Mouse (Mus musculus): Measurements from ENCODE around the gene Tfcp2. TPM values are rescaled to one million over a fixed set of nuclear protein-coding genes. Genes with fewer than 3 reads are reported as not detected.
"Not testable (repeated sequence)": the region's sequence is repeated elsewhere in the genome, so short reads cannot be mapped to it uniquely, and the experiment has no call there.

Tfcp2 gene
- polyA plus RNA-seq, 1 experiment from 2014 or later = 3.5 TPM

DNA sequence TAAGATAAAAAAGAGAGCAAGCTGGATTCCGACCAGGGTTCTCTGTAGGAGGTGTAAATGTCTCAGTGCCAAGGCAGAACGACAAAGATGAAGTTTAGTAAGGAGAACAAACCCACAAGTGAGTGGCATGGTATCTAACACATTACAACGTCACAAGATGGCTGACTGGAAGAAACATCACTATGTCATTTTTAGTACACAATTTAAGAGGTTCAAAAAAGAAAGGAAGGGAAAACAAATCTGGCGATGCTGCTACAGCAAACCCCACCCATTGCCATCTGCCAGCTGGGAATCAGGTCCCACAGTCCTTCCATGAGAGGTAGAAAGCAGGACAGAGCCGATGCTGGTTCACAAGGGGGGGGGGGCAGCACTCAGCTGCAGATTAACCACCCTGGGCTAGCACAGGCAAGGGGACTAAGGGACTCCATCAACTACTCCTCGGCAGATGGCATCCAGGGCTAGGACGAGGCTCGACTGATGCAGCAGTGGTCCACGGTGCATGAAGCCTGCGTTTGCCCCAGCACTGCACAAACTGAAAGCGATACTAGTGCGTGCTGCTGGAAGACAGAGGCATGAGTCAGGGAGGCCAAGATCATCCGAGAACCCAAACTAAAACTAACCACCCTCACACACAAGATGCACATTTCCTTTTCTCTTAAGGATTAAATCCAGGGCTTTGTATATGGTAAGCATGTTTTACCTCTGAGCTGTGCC is 43.2 kb downstream of the Tfcp2 start:
- H3K9ac ChIP-seq (ENCODE audit: low read depth, low read length) = no peak overlapping the region

DNA sequence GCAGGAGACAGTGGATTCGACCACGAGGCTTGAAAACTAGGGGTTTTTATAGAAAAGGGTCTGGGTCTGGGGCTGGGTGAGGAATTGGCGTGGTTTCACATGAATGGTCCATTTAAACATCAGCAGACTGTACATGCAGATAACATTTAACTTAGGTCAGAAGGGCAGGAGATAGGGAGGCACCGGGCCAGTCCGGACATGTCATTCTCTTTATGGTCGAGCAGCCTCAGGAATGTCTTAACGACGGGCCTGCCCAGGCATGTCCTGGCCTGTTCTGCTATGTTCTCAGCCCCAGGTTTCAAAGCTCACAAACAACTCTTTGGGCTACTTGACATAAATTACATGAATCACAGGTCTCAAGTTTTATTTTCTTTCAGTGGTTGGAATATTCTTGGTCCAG is 52.3 kb downstream of the Tfcp2 start:
- not testable (repeated sequence) for ATAC-seq (ENCODE audit: low read depth); H3K4me2 ChIP-seq (ENCODE audit: low read depth, low read length); H3K4me3 ChIP-seq (ENCODE audit: low read depth, low read length); H3K36me3 ChIP-seq (ENCODE audit: control insufficient read depth, insufficient read depth); H3K9ac ChIP-seq (ENCODE audit: low read depth, low read length); H3K4me1 ChIP-seq (ENCODE audit: control insufficient read depth, low read depth, low read length); H3K27ac ChIP-seq (ENCODE audit: low read length); H3K9me3 ChIP-seq (replicated peaks; ENCODE audit: control insufficient read depth, low read length); H3K27me3 ChIP-seq (ENCODE audit: control insufficient read depth, insufficient read depth, low read depth, low read length)
- WGBS (ENCODE audit: insufficient replicate concordance) = 73% methylated on average over 8 of the region's 8 CpGs

More for the DNA sequence above, 43.2 kb downstream of the Tfcp2 start:
- Histone ChIP-seq H3K4me3 (ENCODE audit: low read depth, low read length) (no peak overlapping the region), H3K27ac (ENCODE audit: low read length) (no peak overlapping the region), H3K36me3 (ENCODE audit: control insufficient read depth, insufficient read depth) (no peaks in the 10 kb centered on the region), H3K9me3 (replicated peaks; ENCODE audit: control insufficient read depth, low read length) (no peaks in the 10 kb centered on the region), H3K27me3 (ENCODE audit: control insufficient read depth, insufficient read depth, low read depth, low read length) (no peaks in the 10 kb centered on the region), H3K4me2 (ENCODE audit: low read depth, low read length) (no peak overlapping the region), H3K4me1 (ENCODE audit: control insufficient read depth, low read depth, low read length) (no peaks in the 10 kb centered on the region)
- ATAC-seq (ENCODE audit: low read depth) = no peak
- 73% methylated on average over 13 of the region's 13 CpGs for WGBS (ENCODE audit: insufficient replicate concordance)

DNA sequence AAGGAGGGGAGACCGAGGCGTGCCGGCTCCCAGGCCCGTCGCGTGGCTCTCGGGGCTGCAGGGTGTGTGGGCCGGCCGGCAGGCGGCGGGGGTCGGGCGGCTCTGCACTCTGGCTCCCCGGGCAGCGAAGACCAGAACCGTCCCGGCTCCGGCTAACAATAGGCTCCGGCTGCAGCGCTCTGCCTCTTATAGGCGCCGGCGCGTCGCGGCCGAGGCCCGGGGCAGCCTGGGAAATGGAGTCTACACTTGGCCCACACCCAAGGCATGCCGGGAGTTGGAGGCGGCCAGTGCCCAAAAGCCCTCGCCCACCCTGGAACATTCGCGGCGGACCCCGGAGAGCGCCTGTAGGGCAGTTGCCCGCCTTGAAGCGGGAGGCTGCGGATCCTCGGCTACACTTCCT is 56.7 kb downstream of the Tfcp2 start, which contains the start of gene Csrnp2:
Gene Csrnp2 (minus strand): TSS at position 387 of the 400 bp plus-strand sequence.
- Histone ChIP-seq H3K9me3 (replicated peaks; ENCODE audit: control insufficient read depth, low read length) (no peaks in the 10 kb centered on the region), H3K27me3 (ENCODE audit: control insufficient read depth, insufficient read depth, low read depth, low read length) (peaks cover 9% of the 10 kb centered on the region), H3K36me3 (ENCODE audit: control insufficient read depth, insufficient read depth) (no peaks in the 10 kb centered on the region), H3K9ac (ENCODE audit: low read depth, low read length) (peak within 1 kb of the TSS; percentile 81), H3K4me2 (ENCODE audit: low read depth, low read length) (peak within 1 kb of the TSS; percentile 99), H3K4me1 (ENCODE audit: control insufficient read depth, low read depth, low read length) (peaks cover 4% of the 10 kb centered on the region), H3K4me3 (ENCODE audit: low read depth, low read length) (peak within 1 kb of the TSS; percentile 74), H3K27ac (ENCODE audit: low read length) (no peak within 1 kb of the TSS)
- peak; percentile 94 for ATAC-seq (ENCODE audit: low read depth)
- WGBS (ENCODE audit: insufficient replicate concordance) = under 1% methylated on average over 35 of the region's 40 CpGs

DNA sequence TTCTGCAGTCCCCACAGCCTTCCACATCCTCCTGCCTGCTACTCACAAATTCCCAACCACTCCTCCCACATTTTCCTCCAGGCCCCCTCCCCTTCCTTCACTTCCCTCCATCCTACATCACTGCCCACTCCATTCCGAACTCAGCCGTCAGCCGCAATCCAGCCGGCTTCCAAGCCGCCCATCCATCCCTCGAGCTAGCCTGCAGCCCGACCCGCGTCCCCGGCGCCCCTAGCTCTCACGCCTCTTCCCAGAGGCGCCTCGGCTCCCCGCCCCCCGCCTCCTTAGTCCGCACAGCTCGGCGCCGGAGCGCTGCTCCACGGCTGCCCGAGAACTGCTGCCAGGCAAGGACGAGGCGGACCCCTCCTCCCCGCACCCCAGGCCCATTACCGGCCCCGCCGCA is 57.2 kb downstream of the Tfcp2 start:
- no peak overlapping the region for H3K27ac ChIP-seq (ENCODE audit: low read length)
- under 1% methylated on average over 28 of the region's 29 CpGs for WGBS (ENCODE audit: insufficient replicate concordance)
- peaks cover 4% of the 10 kb centered on the region for H3K4me1 ChIP-seq (ENCODE audit: control insufficient read depth, low read depth, low read length)
- no peaks in the 10 kb centered on the region for H3K9me3 ChIP-seq (replicated peaks; ENCODE audit: control insufficient read depth, low read length)
- peak overlapping the region; percentile 81 for H3K9ac ChIP-seq (ENCODE audit: low read depth, low read length)
- peak overlapping the region; percentile 99 for H3K4me2 ChIP-seq (ENCODE audit: low read depth, low read length)
- ATAC-seq (ENCODE audit: low read depth) = peak; percentile 55
- H3K4me3 ChIP-seq (ENCODE audit: low read depth, low read length) = peak overlapping the region; percentile 74
- peaks cover 9% of the 10 kb centered on the region for H3K27me3 ChIP-seq (ENCODE audit: control insufficient read depth, insufficient read depth, low read depth, low read length)
- no peaks in the 10 kb centered on the region for H3K36me3 ChIP-seq (ENCODE audit: control insufficient read depth, insufficient read depth)

DNA sequence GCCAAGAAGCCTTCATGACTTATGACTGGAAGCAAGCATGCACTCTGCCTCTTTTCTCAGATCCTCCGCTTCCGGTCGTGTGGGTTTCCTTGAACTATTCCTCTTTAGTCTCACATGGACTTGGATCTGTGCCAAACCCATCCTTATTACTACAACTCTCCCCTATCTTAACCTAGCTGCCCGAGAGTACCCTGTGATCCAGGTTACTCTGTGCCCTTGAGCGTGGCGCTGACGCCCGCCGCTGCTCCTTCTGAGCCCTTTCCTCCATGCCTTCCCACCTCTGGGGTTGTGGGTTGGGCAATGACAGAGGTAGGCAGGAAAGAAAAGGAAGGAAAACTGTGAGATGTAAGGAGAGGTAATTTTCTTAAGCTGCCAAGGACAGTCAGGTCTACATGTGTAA is 59.8 kb downstream of the Tfcp2 start:
- Histone ChIP-seq H3K27me3 (ENCODE audit: control insufficient read depth, insufficient read depth, low read depth, low read length) (peaks cover 9% of the 10 kb centered on the region), H3K27ac (ENCODE audit: low read length) (no peak overlapping the region), H3K4me3 (ENCODE audit: low read depth, low read length) (no peak overlapping the region), H3K9ac (ENCODE audit: low read depth, low read length) (no peak overlapping the region), H3K4me1 (ENCODE audit: control insufficient read depth, low read depth, low read length) (peaks cover 4% of the 10 kb centered on the region), H3K4me2 (ENCODE audit: low read depth, low read length) (no peak overlapping the region), H3K9me3 (replicated peaks; ENCODE audit: control insufficient read depth, low read length) (no peaks in the 10 kb centered on the region), H3K36me3 (ENCODE audit: control insufficient read depth, insufficient read depth) (no peaks in the 10 kb centered on the region)
- no peak for ATAC-seq (ENCODE audit: low read depth)
- WGBS (ENCODE audit: insufficient replicate concordance) = 75% methylated on average over 9 of the region's 9 CpGs

DNA sequence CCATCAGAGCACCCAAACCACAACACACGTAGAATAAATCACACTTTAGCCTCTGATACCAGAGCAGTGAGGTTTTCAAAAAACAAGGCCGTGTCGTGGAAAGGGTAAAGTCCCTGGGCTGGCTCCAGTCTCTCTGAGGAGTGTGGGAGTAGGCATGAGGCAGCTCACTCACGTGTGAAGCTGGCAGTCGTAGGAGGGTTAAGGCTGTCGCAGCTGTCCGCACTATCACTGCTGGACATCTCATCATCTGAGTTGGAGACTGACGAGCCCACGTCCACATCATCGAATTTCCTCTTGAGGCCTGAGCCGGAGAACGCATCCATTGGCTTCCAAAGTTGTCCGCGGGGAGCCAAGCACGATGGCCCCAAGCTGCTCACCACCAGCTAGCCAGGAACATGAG is 62.5 kb downstream of the Tfcp2 start:
- 72% methylated on average over 15 of the region's 15 CpGs for WGBS (ENCODE audit: insufficient replicate concordance)
- Histone ChIP-seq H3K4me3 (ENCODE audit: low read depth, low read length) (no peak overlapping the region), H3K27me3 (ENCODE audit: control insufficient read depth, insufficient read depth, low read depth, low read length) (peaks cover 6% of the 10 kb centered on the region)

DNA sequence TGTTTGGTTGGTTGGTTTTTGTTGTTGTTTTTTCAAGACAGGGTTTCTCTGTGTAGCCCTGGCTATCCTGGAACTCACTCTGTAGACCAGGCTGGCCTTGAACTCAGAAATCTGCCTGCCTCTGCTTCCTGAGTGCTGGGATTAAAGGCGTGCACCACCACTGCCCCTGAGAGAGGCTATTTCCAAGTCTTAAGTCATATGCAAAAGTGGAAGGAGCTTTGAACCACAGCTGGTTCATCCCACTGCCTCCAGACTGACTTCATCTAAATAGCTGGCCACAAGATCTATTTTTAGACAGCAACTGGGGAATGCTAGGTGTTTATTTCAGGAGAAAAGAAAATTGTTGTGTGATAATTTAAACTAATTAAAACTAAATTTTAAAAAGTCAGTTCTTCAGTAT is 63.5 kb downstream of the Tfcp2 start:
- H3K27ac ChIP-seq (ENCODE audit: low read length); H3K9ac ChIP-seq (ENCODE audit: low read depth, low read length); H3K9me3 ChIP-seq (replicated peaks; ENCODE audit: control insufficient read depth, low read length); H3K4me1 ChIP-seq (ENCODE audit: control insufficient read depth, low read depth, low read length); H3K4me3 ChIP-seq (ENCODE audit: low read depth, low read length); H3K27me3 ChIP-seq (ENCODE audit: control insufficient read depth, insufficient read depth, low read depth, low read length); H3K4me2 ChIP-seq (ENCODE audit: low read depth, low read length); H3K36me3 ChIP-seq (ENCODE audit: control insufficient read depth, insufficient read depth); ATAC-seq (ENCODE audit: low read depth): not testable (repeated sequence)
- 61% methylated on average over 1 of the region's 1 CpGs for WGBS (ENCODE audit: insufficient replicate concordance)

More for the DNA sequence above, 62.5 kb downstream of the Tfcp2 start:
- Histone ChIP-seq H3K9me3 (replicated peaks; ENCODE audit: control insufficient read depth, low read length) (no peaks in the 10 kb centered on the region), H3K36me3 (ENCODE audit: control insufficient read depth, insufficient read depth) (no peaks in the 10 kb centered on the region), H3K4me1 (ENCODE audit: control insufficient read depth, low read depth, low read length) (peaks cover 10% of the 10 kb centered on the region), H3K27ac (ENCODE audit: low read length) (no peak overlapping the region), H3K9ac (ENCODE audit: low read depth, low read length) (no peak overlapping the region), H3K4me2 (ENCODE audit: low read depth, low read length) (no peak overlapping the region)
- ATAC-seq (ENCODE audit: low read depth) = no peak

DNA sequence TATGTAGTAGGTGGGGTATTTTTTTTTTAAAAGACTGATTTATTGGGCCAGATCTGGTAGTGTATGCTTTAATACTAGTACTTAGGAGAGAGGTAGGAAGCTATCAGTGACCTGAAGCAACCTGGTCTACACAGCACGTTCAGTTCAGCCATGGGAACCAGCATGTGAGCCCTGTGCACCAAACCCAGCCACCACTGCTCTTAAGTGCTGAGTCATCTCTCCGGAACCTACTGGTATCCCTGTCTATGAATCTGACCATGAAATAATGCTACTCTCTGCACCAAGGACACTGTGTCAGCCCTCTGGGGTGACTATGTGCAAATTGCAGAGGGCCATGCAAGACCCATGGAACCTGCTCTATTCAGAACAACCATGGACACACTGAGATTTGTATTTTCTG is 64.8 kb downstream of the Tfcp2 start:
- Histone ChIP-seq H3K9me3 (replicated peaks; ENCODE audit: control insufficient read depth, low read length) (no peaks in the 10 kb centered on the region), H3K36me3 (ENCODE audit: control insufficient read depth, insufficient read depth) (no peaks in the 10 kb centered on the region), H3K4me1 (ENCODE audit: control insufficient read depth, low read depth, low read length) (peaks cover 6% of the 10 kb centered on the region), H3K9ac (ENCODE audit: low read depth, low read length) (no peak overlapping the region), H3K27me3 (ENCODE audit: control insufficient read depth, insufficient read depth, low read depth, low read length) (no peaks in the 10 kb centered on the region), H3K27ac (ENCODE audit: low read length) (no peak overlapping the region), H3K4me2 (ENCODE audit: low read depth, low read length) (no peak overlapping the region), H3K4me3 (ENCODE audit: low read depth, low read length) (no peak overlapping the region)
- 64% methylated on average over 2 of the region's 2 CpGs for WGBS (ENCODE audit: insufficient replicate concordance)
- no peak for ATAC-seq (ENCODE audit: low read depth)

DNA sequence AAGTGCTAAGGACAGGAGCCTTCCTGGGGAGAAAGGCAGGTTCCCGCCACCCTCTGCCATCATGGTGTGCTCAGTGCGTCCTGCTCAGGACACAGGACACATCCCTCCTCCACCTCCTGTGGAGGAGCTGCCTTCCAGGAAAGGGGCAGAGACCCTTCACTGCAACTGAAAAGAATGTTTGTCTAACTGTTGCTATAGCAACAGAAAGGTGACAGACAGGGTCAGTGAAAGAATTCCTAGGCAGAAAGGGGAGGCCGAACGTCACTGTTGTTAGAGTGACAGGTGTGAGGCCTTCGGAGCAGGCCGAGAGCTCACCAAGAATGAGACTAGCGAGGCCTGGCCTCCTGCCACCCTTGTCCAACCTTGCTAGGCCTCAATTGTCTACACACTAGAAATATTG is 65.4 kb downstream of the Tfcp2 start:
- Histone ChIP-seq H3K36me3 (ENCODE audit: control insufficient read depth, insufficient read depth) (no peaks in the 10 kb centered on the region), H3K27ac (ENCODE audit: low read length) (no peak overlapping the region), H3K4me3 (ENCODE audit: low read depth, low read length) (no peak overlapping the region), H3K9ac (ENCODE audit: low read depth, low read length) (no peak overlapping the region), H3K27me3 (ENCODE audit: control insufficient read depth, insufficient read depth, low read depth, low read length) (no peaks in the 10 kb centered on the region), H3K4me1 (ENCODE audit: control insufficient read depth, low read depth, low read length) (peaks cover 6% of the 10 kb centered on the region), H3K4me2 (ENCODE audit: low read depth, low read length) (no peak overlapping the region), H3K9me3 (replicated peaks; ENCODE audit: control insufficient read depth, low read length) (no peaks in the 10 kb centered on the region)
- WGBS (ENCODE audit: insufficient replicate concordance) = 66% methylated on average over 7 of the region's 7 CpGs
- no peak for ATAC-seq (ENCODE audit: low read depth)

Measured in liver, embryonic 16.5 days (tissue).